Mouse (Mus musculus) thymus, adult 2 months (tissue): ENCODE results near the gene Spry2. TPM values are rescaled to one million over a fixed set of nuclear protein-coding genes. Genes with fewer than 3 reads are reported as not detected.

Source experiments
- DNase-seq: peaks from one replicate; pipeline ENCODE4 v3.0.0; 2021
- H3K27ac ChIP-seq: fragments of 200-500 bp; 2 replicates; pipeline ENCODE4 v1.5.1; 2012; ENCODE audit warnings: low read length, control low read depth; ENCODE audit not compliant: control insufficient read depth, insufficient read depth
- H3K27me3 ChIP-seq: fragments of 200-500 bp; 2 replicates; pipeline ENCODE4 v1.6.1; 2012; ENCODE audit warnings: mild to moderate bottlenecking, low read length, moderate library complexity, mixed read lengths; ENCODE audit not compliant: control insufficient read depth, insufficient read depth
- H3K36me3 ChIP-seq: fragments of 200-500 bp; 2 replicates; pipeline ENCODE4 v1.6.1; 2012; ENCODE audit warnings: mild to moderate bottlenecking, low read length, moderate library complexity; ENCODE audit not compliant: control insufficient read depth, insufficient read depth
- H3K4me1 ChIP-seq: fragments of 200-500 bp; replicated peaks from 2 replicates; pipeline ENCODE4 v1.6.1; 2012; ENCODE audit warnings: low read length; ENCODE audit not compliant: control insufficient read depth, insufficient read depth
- H3K4me3 ChIP-seq: fragments of 200-500 bp; 2 replicates; pipeline ENCODE4 v1.5.1; 2012; ENCODE audit warnings: mild to moderate bottlenecking, low read length, control low read depth, moderate library complexity; ENCODE audit not compliant: control insufficient read depth, insufficient read depth
- CTCF ChIP-seq: fragments of 200-500 bp; IDR thresholded peaks from 2 replicates; pipeline ENCODE4 v1.5.1; 2012; ENCODE audit warnings: mild to moderate bottlenecking, control low read depth, low read length, moderate library complexity, borderline replicate concordance; ENCODE audit not compliant: control insufficient read depth, poor library complexity, insufficient read depth; ENCODE audit errors: extremely low read depth
- POLR2A ChIP-seq: fragments of 200-500 bp; IDR thresholded peaks from 2 replicates; pipeline ENCODE4 v1.6.1; 2012; ENCODE audit warnings: mild to moderate bottlenecking, low read length, control low read depth, moderate library complexity; ENCODE audit not compliant: control insufficient read depth, poor library complexity, insufficient read depth; ENCODE audit errors: extremely low read depth
- WGBS: fragments of 180-500 bp; shearing (Covaris S2); methylation state at CpG from one replicate; pipeline ENCODE4 v1.1.7; 2018; 5-methylcytosine and 5-hydroxymethylcytosine counted together
- polyA plus RNA-seq: library from polyadenylated mRNA; depleted of rRNA; stranded (reverse); fragments of >200 nt; gene quantifications from 2 replicates; pipeline ENCODE4 v1.2.3, GENCODE M21; 2012; rRNA removed

The Spry2 gene
- polyA plus RNA-seq, 1 experiment, result 7.3 TPM

DNA sequence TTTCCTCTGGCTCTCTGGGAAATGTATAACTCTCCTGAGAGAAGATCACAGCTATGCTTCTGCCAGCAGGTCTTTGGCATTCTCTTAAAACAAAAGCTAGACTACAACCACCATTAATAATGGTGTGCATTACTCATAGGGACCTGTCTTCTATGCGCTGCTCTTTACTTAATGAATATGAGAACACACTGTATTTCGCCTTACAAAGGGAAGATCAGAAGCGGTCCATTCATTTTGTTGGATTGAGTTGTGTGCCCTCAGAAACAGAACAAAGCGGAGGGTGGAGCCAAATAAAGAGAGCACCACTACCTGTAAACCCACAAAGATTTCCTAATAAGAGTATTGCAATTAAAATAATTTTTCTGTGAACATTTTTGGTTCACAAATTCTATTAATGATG, 36.3 kb downstream of the Spry2 start:
- no peaks in the 10 kb centered on the region for H3K4me1 ChIP-seq
- no peak for TF ChIP-seq CTCF
- no peak for TF ChIP-seq POLR2A
- H3K27ac ChIP-seq, result no peak overlapping the region
- no peak for DNase-seq
- H3K36me3 ChIP-seq, result no peaks in the 10 kb centered on the region
- 98% methylated on average over 4 of the region's 4 CpGs for WGBS
- H3K27me3 ChIP-seq, result no peaks in the 10 kb centered on the region
- H3K4me3 ChIP-seq, result no peak overlapping the region

DNA sequence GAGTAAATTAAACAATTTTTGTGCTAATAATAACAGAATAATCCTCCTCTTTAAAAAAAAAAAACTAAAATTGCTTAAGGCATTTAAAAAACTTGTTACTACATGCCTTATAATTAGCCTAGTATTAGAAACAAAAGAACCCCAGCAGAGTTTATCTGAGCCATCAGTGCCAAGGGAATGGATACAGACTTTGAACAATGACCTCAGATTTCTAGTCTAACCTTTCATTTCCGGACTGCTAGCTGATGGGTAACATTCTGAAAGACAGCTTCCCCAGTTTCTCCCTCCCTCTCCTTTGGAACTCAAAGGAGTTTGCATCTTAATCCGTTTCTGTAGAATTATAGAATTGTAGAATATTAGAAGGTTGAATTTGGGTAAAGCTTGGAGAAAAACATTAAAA, 36.7 kb downstream of the Spry2 start:
- WGBS, result 86% methylated on average over 2 of the region's 2 CpGs
- Histone ChIP-seq H3K4me3 (no peak overlapping the region), H3K4me1 (no peaks in the 10 kb centered on the region), H3K27me3 (no peaks in the 10 kb centered on the region), H3K27ac (no peak overlapping the region), H3K36me3 (no peaks in the 10 kb centered on the region)
- no peak for TF ChIP-seq CTCF
- no peak for TF ChIP-seq POLR2A
- no peak for DNase-seq

DNA sequence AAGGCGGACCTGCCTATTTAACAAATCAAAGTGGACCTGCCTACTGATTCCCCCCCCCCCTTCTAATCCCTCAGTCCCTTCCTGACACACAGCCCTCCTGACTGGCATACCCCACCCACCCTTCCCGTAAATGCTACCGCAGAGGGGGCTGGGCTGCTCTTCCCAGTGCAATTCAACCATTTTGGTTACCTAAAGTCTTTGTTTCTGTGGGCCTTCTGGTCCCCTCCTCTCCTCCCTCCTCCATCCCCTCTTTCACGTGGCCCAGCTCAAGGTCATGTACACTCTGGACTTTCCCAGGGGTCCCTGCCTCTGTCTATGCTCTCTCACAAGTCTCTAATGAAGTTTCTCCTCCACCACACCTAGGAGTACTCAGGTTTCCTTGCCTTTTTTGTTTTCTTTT, 37.3 kb downstream of the Spry2 start:
- no peaks in the 10 kb centered on the region for H3K36me3 ChIP-seq
- WGBS, result 90% methylated on average over 4 of the region's 4 CpGs
- no peak overlapping the region for H3K4me3 ChIP-seq
- TF ChIP-seq POLR2A (no peak), CTCF (no peak)
- DNase-seq, result no peak
- no peaks in the 10 kb centered on the region for H3K4me1 ChIP-seq
- no peaks in the 10 kb centered on the region for H3K27me3 ChIP-seq
- H3K27ac ChIP-seq, result no peak overlapping the region

DNA sequence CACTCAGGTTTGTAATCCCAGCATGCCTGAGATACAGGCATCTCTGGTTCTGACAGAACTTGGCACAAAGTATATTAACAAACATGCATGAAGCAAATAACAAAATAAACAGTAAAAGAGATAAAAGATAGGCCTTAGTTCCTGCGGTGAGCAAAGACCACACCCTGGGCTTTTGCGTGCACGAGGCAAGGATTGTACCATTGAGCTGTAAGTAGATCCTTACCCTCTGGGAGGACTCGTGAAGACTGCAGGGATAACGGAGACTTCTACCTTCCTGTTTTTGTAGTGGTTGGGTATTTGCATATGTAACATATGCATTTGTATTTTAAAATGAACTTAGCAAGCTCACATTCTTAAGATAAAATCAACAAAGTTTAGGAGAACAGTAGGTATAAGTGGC, 37.7 kb downstream of the Spry2 start:
- no peak for DNase-seq
- TF ChIP-seq CTCF (no peak), POLR2A (no peak)
- Histone ChIP-seq H3K36me3 (no peaks in the 10 kb centered on the region), H3K4me1 (no peaks in the 10 kb centered on the region), H3K27ac (no peak overlapping the region), H3K4me3 (no peak overlapping the region), H3K27me3 (no peaks in the 10 kb centered on the region)
- 83% methylated on average over 5 of the region's 5 CpGs for WGBS

DNA sequence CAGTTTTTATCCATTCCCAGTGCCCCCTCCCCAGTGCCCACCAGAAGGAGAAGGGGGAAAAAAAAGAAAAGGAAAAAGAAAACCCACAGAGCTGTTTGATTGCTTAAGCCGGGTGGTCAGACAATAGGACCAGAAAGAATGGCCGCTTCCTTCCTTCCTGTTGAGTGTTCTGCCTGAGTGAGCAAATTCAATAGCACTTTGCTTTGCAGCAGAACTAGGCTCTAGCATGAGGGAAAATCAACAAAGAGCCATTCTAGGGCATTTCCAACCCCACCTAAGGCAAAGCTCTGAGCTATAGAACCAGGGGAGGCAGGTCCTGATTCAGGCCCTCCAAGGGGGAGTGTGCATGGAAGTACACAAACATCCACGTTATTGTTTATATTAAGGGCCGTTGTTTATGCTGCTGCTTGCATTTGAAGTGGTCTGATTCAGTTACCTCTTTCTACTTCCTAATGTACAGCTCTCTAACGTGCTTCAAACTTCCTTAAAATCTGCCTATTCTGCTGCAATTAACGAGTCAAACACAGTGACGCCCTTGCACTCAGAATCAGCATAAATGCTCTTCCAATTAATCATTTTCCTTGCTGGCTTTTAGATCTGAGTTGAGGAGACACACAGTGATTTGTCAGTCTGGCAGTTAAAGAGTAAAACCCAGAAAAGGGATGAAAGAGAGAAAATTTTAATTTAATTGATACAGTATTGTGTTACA, 45.1 kb downstream of the Spry2 start:
- Histone ChIP-seq H3K27me3 (no peaks in the 10 kb centered on the region), H3K4me1 (no peaks in the 10 kb centered on the region), H3K4me3 (no peak overlapping the region), H3K27ac (no peak overlapping the region), H3K36me3 (no peaks in the 10 kb centered on the region)
- no peak for DNase-seq
- 32% methylated on average over 7 of the region's 7 CpGs for WGBS
- no peak for TF ChIP-seq CTCF
- TF ChIP-seq POLR2A, result no peak

Other genes starting within 250 kb of the Spry2 start
- gene Trim52, start 209.4 kb upstream of the Spry2 start, polyA plus RNA-seq, result not detected in 2 replicates